Mouse (Mus musculus) central nervous system, embryonic 11.5 days (tissue): Measurements from ENCODE around the gene Sspn. TPM values are rescaled to one million over a fixed set of nuclear protein-coding genes. Genes with fewer than 3 reads are reported as not detected.

Source experiments
- polyA plus RNA-seq: library from polyadenylated mRNA; depleted of rRNA; stranded (reverse); fragments of >200 nt; gene quantifications from 2 replicates; pipeline ENCODE4 v1.2.3, GENCODE M21; 2012; rRNA removed

The Sspn gene
- polyA plus RNA-seq: 1.3 and 3.1 TPM in 2 replicates

GRCm38 (mm10) chr6:145931341-145931740 lies at the start of gene Sspn:
TSS of gene Sspn (plus strand) at chr6:145931641.

Other genes starting within 250 kb of the Sspn start
- gene Rassf8, start 184.9 kb upstream of the Sspn start, polyA plus RNA-seq: 15.7 and 21.6 TPM in 2 replicates
- gene Bhlhe41, start 66.1 kb upstream of the Sspn start, polyA plus RNA-seq: 1.2 TPM in 2 replicates